Mouse (Mus musculus) lung, adult 2 months (tissue): ENCODE measurements around the gene Rpl41.

Experiments
- CTCF ChIP-seq: fragments of 200-500 bp; IDR thresholded peaks from 2 replicates; pipeline ENCODE4 v1.5.1; 2011; ENCODE audit warnings: mild to moderate bottlenecking, low read length, control low read depth; ENCODE audit not compliant: insufficient read depth
- POLR2A ChIP-seq: fragments of 200-500 bp; IDR thresholded peaks from 2 replicates; pipeline ENCODE4 v1.6.1; 2011; ENCODE audit warnings: low read depth, mild to moderate bottlenecking, control low read depth, low read length, borderline replicate concordance; ENCODE audit errors: extremely low read depth

DNA sequence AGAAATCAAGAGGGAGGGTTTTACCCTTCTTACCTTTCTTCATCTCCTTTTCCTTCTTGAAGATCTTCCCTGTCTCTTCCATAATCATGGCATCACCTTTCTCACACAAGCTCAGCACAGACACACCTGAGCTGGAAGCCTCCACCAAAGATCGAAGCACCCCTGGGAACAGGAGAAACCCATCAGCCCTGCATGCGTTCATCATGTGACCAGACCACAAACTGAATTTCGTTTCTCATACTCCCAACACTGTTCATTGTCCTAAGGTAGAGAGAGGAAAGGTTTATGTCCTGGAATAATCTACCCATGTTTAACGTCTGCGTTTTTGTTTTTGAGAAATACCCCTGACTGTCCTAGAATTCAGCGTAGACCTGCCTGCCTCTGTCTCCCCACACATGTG, 14.4 kb upstream of the Rpl41 start:
- no peak for TF ChIP-seq CTCF
- TF ChIP-seq POLR2A: no peak
